28 mouse cellular contexts compared by ENCODE assay signal in the genomic region with DNA sequence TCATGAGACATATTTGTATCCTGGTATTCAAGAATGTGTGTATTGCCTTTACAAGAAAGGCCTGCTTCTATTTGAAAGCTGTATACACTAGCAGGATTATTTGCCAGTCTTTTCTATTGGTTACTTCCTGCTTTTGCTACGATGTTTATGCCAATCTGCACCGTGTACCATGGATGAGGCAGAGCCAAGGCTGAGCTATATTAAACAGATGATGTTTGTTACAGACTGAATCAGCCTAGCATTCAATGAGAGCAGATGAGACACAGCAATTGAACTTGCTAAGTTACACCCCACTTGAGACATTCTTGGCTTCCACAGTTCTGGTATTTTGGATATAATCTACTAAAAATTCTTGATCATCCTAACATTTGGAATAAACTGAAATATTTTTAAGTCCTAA. TPM values are rescaled to one million over a fixed set of nuclear protein-coding genes. Genes with fewer than 3 reads are reported as not detected.
DNase-seq lines count a peak whose midpoint lies in the region; ATAC-seq and TF ChIP-seq lines count a peak whose summit lies in the region.
"Had no signal": no experiment of that assay in that cellular context is flagged by ENCODE, and none has a peak within 500 bp of the region (broad histone marks: within the 10 kb centered on the region; RNA-seq: fewer than 3 reads in every experiment).

No protein-coding gene starts in this region.

- peak overlapping the region; percentile 45; the same call in 1 of the 2 replicates for H3K27ac ChIP-seq in left cerebral cortex, adult 2 months
- no peak overlapping the region for H3K27ac ChIP-seq in forebrain, embryonic 16.5 days (ENCODE audit: low read length)
- H3K27ac ChIP-seq: embryonic facial prominence, embryonic 12.5 days; heart, adult 2 months; heart, embryonic 13.5 days; hindbrain, postnatal 0 days; limb, embryonic 15.5 days; liver, embryonic 15.5 days; midbrain, embryonic 10.5 days; neural tube, embryonic 15.5 days had no signal

- no peaks in the 10 kb centered on the region for H3K9me3 ChIP-seq in forebrain, embryonic 16.5 days (ENCODE audit: control insufficient read depth, low read length)
- H3K9me3 ChIP-seq: embryonic facial prominence, embryonic 12.5 days; heart, embryonic 13.5 days; limb, embryonic 15.5 days; liver, embryonic 15.5 days; midbrain, embryonic 10.5 days; neural tube, embryonic 15.5 days had no signal

- TF ChIP-seq CTCF in left cerebral cortex, adult 2 months (IDR thresholded peaks at IDR 0.05): no peak

- no peak for DNase-seq in frontal cortex, postnatal 25 days (ENCODE audit: low spot score in 2 of 2)
- no peak for DNase-seq in left cerebral cortex, adult 2 months (ENCODE audit: extremely low spot score in 1 of 2, low spot score in 2 of 2)
- DNase-seq in left cerebral cortex, adult 18-20 months (ENCODE audit: low spot score in 2 of 2): no peak
- peak; percentile 72 for DNase-seq in brain, adult 2 months (ENCODE audit: low read depth, low spot score)
- DNase-seq in cerebellum, adult 11-12 months: no peak
- DNase-seq in spleen, adult 18-20 months: no peak
- DNase-seq: adrenal gland, postnatal 36 days; B cell, adult 2 months; cerebellum, adult 18-20 months; cerebellum, postnatal 14 days; gastrocnemius, postnatal 36 days; heart, adult 2 months; heart, postnatal 14 days; kidney, postnatal 36 days; left cerebral cortex, postnatal 4 days had no signal

- ATAC-seq in frontal cortex, adult (ENCODE audit: low TSS enrichment): peak; percentile 93
- peak; percentile 78 for ATAC-seq in forebrain, embryonic 16.5 days
- ATAC-seq: hindbrain, postnatal 0 days; intestine, embryonic 16.5 days; Patski had no signal

- no peak overlapping the region for H3K4me2 ChIP-seq in forebrain, embryonic 16.5 days (ENCODE audit: low read length)
- H3K4me2 ChIP-seq: embryonic facial prominence, embryonic 12.5 days; heart, embryonic 13.5 days; limb, embryonic 15.5 days; liver, embryonic 15.5 days; neural tube, embryonic 15.5 days had no signal

- intact Hi-C loops in left cerebral cortex, adult 2 months (cut with DNase I): no loop called here

- H3K4me1 ChIP-seq in forebrain, embryonic 16.5 days (replicated peaks; ENCODE audit: control insufficient read depth, insufficient read depth, low read length): no peaks in the 10 kb centered on the region
- H3K4me1 ChIP-seq: embryonic facial prominence, embryonic 12.5 days; heart, embryonic 13.5 days; limb, embryonic 15.5 days; liver, embryonic 15.5 days; midbrain, embryonic 10.5 days; neural tube, embryonic 15.5 days had no signal

- WGBS in forebrain, embryonic 16.5 days: 47% methylated on average over 2 of the region's 2 CpGs

- H3K36me3 ChIP-seq in forebrain, embryonic 16.5 days (ENCODE audit: control insufficient read depth, insufficient read depth): peaks cover 2% of the 10 kb centered on the region; the same call in 1 of the 2 replicates
- H3K36me3 ChIP-seq: embryonic facial prominence, embryonic 12.5 days; G1E; liver, embryonic 15.5 days had no signal

- no peak overlapping the region for H3K4me3 ChIP-seq in left cerebral cortex, adult 2 months
- no peak overlapping the region for H3K4me3 ChIP-seq in forebrain, embryonic 16.5 days (replicated peaks; ENCODE audit: low read length)
- H3K4me3 ChIP-seq: embryonic facial prominence, embryonic 12.5 days; heart, adult 2 months; heart, embryonic 13.5 days; limb, embryonic 15.5 days; liver, embryonic 15.5 days; midbrain, embryonic 10.5 days; neural tube, embryonic 15.5 days had no signal

- H3K27me3 ChIP-seq in forebrain, embryonic 16.5 days (replicated peaks; ENCODE audit: control insufficient read depth, insufficient read depth, low read length): no peaks in the 10 kb centered on the region
- H3K27me3 ChIP-seq: CH12.LX; embryonic facial prominence, embryonic 12.5 days; heart, embryonic 13.5 days; limb, embryonic 15.5 days; liver, embryonic 15.5 days; neural tube, embryonic 15.5 days; Patski had no signal

- H3K9ac ChIP-seq in forebrain, embryonic 16.5 days (replicated peaks; ENCODE audit: low read depth, low read length): no peak overlapping the region
- H3K9ac ChIP-seq: embryonic facial prominence, embryonic 12.5 days; heart, embryonic 13.5 days; limb, embryonic 15.5 days; liver, embryonic 15.5 days; neural tube, embryonic 15.5 days had no signal

RNA-seq across cellular contexts. Expression of a gene that starts 57.4 kb away (rescaled TPM):
- 10 to 100 TPM; 27.2 to 30.5 TPM for total RNA-seq in left cerebral cortex, adult 2 months (2021)
- 10 to 100 TPM; 24.8 to 29.2 TPM for total RNA-seq in left cerebral cortex, adult 18-20 months (2021)
- 51.6 and 57.4 TPM in 2 replicates for polyA plus RNA-seq in forebrain, embryonic 16.5 days (2015; fragmentation: Nextera tagmentation; extraction: Ambion mirVana)

RNA-seq across cellular contexts. Expression of a gene that starts 57.6 kb away (rescaled TPM):
- total RNA-seq in left cerebral cortex, adult 2 months (2021): 10 to 100 TPM in 1 of 2 experiments, 1 to 10 TPM in 1; 8.8 to 10.5 TPM
- 10 to 100 TPM in 1 of 2 experiments, 1 to 10 TPM in 1; 8.4 to 12.3 TPM for total RNA-seq in left cerebral cortex, adult 18-20 months (2021)
- polyA plus RNA-seq in forebrain, embryonic 16.5 days (2015; fragmentation: Nextera tagmentation; extraction: Ambion mirVana): 14.9 and 15.7 TPM in 2 replicates
